Mouse (Mus musculus) liver, embryonic 14.5 days (tissue): ENCODE results near the gene Ebf1. TPM values are rescaled to one million over a fixed set of nuclear protein-coding genes. Genes with fewer than 3 reads are reported as not detected.

Source experiments
- ATAC-seq: fragments of 200-750 bp; cut with Nextera tagmentation; 2 replicates; pipeline ENCODE4 v1.8.0; 2017; ENCODE audit warnings: moderate number of reproducible peaks, mild to moderate bottlenecking, moderate library complexity; ENCODE audit not compliant: insufficient read depth
- DNase-seq, 3 experiments: peaks; one replicate each; pipeline ENCODE4 v3.0.0-alpha.2; 2012 to 2013; ENCODE audit warnings: low read depth in 3 of 3, low spot score in 3 of 3
- H3K27ac ChIP-seq: fragments of 300-500 bp; sonication (generic); 2 replicates; pipeline ENCODE4 v1.5.1; 2014; ENCODE audit warnings: moderate library complexity, mild to moderate bottlenecking, control low read depth, inconsistent platforms
- H3K27me3 ChIP-seq: fragments of 300-500 bp; sonication (generic); 2 replicates; pipeline ENCODE4 v1.6.1; 2014; ENCODE audit warnings: mild to moderate bottlenecking, low read length, moderate library complexity; ENCODE audit not compliant: control insufficient read depth, insufficient read depth
- H3K36me3 ChIP-seq: fragments of 300-500 bp; sonication (generic); replicated peaks from 2 replicates; pipeline ENCODE4 v1.6.1; 2014; ENCODE audit warnings: low read depth; ENCODE audit not compliant: control insufficient read depth, insufficient read depth
- H3K4me1 ChIP-seq, 2 experiments: fragments of 200-500 bp in 1 of 2; fragments of 300-500 bp in 1 of 2; sonication (generic) in 1 of 2; replicated peaks; 2 replicates each; pipeline ENCODE4 v1.6.1; 2012 to 2014; ENCODE audit warnings: antibody characterized with exemption in 1 of 2, inconsistent platforms in 1 of 2, low read length in 1 of 2; ENCODE audit not compliant: control insufficient read depth in 2 of 2, insufficient read depth in 2 of 2
- H3K4me2 ChIP-seq: fragments of 300-500 bp; sonication (generic); 2 replicates; pipeline ENCODE4 v1.6.1; 2014; ENCODE audit warnings: low read depth, mild to moderate bottlenecking, control low read depth, moderate library complexity
- H3K4me3 ChIP-seq, 2 experiments: fragments of 200-500 bp in 1 of 2; fragments of 300-500 bp in 1 of 2; sonication (generic) in 1 of 2; 2 replicates each; pipeline ENCODE4 v1.5.1; 2012 to 2014; ENCODE audit warnings: low read depth in 2 of 2, low read length in 2 of 2, mild to moderate bottlenecking in 2 of 2, control low read depth in 1 of 2, inconsistent platforms in 1 of 2, moderate library complexity in 1 of 2; ENCODE audit not compliant: insufficient read depth in 1 of 2
- H3K9ac ChIP-seq: fragments of 300-500 bp; sonication (generic); replicated peaks from 2 replicates; pipeline ENCODE4 v1.6.1; 2014; ENCODE audit warnings: mild to moderate bottlenecking, control low read depth, moderate library complexity
- H3K9me3 ChIP-seq: fragments of 300-500 bp; sonication (generic); 2 replicates; pipeline ENCODE4 v1.6.1; 2016; ENCODE audit warnings: low read length, mixed read lengths; ENCODE audit not compliant: control insufficient read depth
- CTCF ChIP-seq: IDR thresholded peaks from 2 replicates; pipeline ENCODE4 v1.5.1; 2016; ENCODE audit warnings: antibody characterized with exemption, low read depth, control low read depth
- EP300 ChIP-seq: IDR thresholded peaks from 2 replicates; pipeline ENCODE4 v1.6.1; 2016; ENCODE audit warnings: antibody characterized with exemption, low read depth
- WGBS: fragments of 180-500 bp; shearing (Covaris S2); extraction: QIAGEN DNeasy Blood & Tissue Kit; methylation state at CpG from one replicate; pipeline ENCODE4 v1.1.7; 2014; ENCODE audit not compliant: insufficient replicate concordance; 5-methylcytosine and 5-hydroxymethylcytosine counted together
- polyA plus RNA-seq, 2 experiments: library from polyadenylated mRNA; depleted of rRNA in 1 of 2; stranded (reverse) in 1 of 2; unstranded in 1 of 2; fragments of >200 nt; fragmentation: Nextera tagmentation in 1 of 2; extraction: Ambion mirVana in 1 of 2; gene quantifications; 2 replicates each; pipeline versions ENCODE4 v1.2.1 to v1.2.3; 2012 to 2014

Gene Ebf1
- polyA plus RNA-seq, 2 experiments = 0.20 to 0.34 TPM

- Histone ChIP-seq H3K9me3 (no peaks in the 10 kb centered on the region), H3K27ac (no peak overlapping the region), H3K4me2 (no peak overlapping the region), H3K9ac (no peak overlapping the region), H3K4me1 (no peaks in the 10 kb centered on the region), H3K36me3 (no peaks in the 10 kb centered on the region), H3K4me3 (no peak overlapping the region), H3K27me3 (no peaks in the 10 kb centered on the region)
- no peak for ATAC-seq
- TF ChIP-seq EP300 (no peak), CTCF (no peak)
- WGBS = 36% methylated on average over 2 of the region's 2 CpGs
- no peak for DNase-seq
Measured at GRCm38 (mm10) chr11:44633001-44633693, 16.0 kb downstream of the Ebf1 start.

- Histone ChIP-seq H3K4me1 (no peaks in the 10 kb centered on the region), H3K9me3 (no peaks in the 10 kb centered on the region), H3K27ac (no peak overlapping the region), H3K4me3 (no peak overlapping the region), H3K9ac (no peak overlapping the region), H3K4me2 (no peak overlapping the region), H3K27me3 (no peaks in the 10 kb centered on the region), H3K36me3 (no peaks in the 10 kb centered on the region)
- no peak for DNase-seq
- WGBS = 69% methylated on average over 6 of the region's 6 CpGs
- ATAC-seq = no peak
- no peak for TF ChIP-seq EP300
- TF ChIP-seq CTCF = no peak
Measured at GRCm38 (mm10) chr11:44634552-44635193, 17.6 kb downstream of the Ebf1 start.

GRCm38 (mm10) chr11:44636241-44636640 lies 19.1 kb downstream of the Ebf1 start:
- H3K9me3 ChIP-seq = no peaks in the 10 kb centered on the region
- no peak overlapping the region for H3K4me2 ChIP-seq
- 31% methylated on average over 1 of the region's 1 CpGs for WGBS
- H3K27ac ChIP-seq = no peak overlapping the region
- no peak overlapping the region for H3K4me3 ChIP-seq
- no peaks in the 10 kb centered on the region for H3K36me3 ChIP-seq
- no peaks in the 10 kb centered on the region for H3K27me3 ChIP-seq
- H3K9ac ChIP-seq = no peak overlapping the region
- ATAC-seq = no peak
- DNase-seq = no peak
- no peaks in the 10 kb centered on the region for H3K4me1 ChIP-seq
- TF ChIP-seq CTCF = no peak
- TF ChIP-seq EP300 = no peak

DNA sequence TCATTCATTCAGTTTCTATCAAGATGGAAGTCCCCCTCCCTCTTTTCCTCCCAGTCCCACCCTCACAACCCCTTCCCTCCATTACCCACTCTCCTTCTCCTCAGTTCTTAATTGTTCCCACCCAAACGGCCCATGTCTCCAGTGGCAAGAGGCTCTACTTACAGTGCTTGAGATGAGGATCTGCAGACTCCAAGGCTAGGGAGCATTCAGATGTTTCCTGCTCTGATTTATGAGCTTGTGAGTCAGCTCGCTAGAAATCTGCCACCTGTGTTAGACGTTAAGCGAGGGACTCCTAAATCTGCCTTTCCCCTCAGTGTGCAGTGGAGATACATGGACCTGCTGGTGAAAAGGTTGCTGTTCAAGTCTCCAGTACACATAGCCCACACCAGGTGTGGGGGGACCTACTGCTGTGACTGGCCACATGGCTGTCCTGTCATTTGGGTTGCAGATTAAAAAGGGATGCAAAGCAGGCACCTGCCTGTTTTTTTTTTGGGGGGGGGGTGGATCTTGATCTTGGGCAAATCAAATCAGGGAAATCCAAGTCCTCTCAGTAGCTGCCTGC lies 21.2 kb downstream of the Ebf1 start:
- TF ChIP-seq EP300 (no peak), CTCF (no peak)
- H3K4me3 ChIP-seq = no peak overlapping the region
- H3K4me1 ChIP-seq = no peaks in the 10 kb centered on the region
- H3K4me2 ChIP-seq = no peak overlapping the region
- H3K9ac ChIP-seq = no peak overlapping the region
- DNase-seq = no peak
- WGBS = 29% methylated on average over 4 of the region's 4 CpGs
- H3K27ac ChIP-seq = no peak overlapping the region
- H3K36me3 ChIP-seq = no peaks in the 10 kb centered on the region
- H3K27me3 ChIP-seq = no peaks in the 10 kb centered on the region
- no peaks in the 10 kb centered on the region for H3K9me3 ChIP-seq
- no peak for ATAC-seq

DNA sequence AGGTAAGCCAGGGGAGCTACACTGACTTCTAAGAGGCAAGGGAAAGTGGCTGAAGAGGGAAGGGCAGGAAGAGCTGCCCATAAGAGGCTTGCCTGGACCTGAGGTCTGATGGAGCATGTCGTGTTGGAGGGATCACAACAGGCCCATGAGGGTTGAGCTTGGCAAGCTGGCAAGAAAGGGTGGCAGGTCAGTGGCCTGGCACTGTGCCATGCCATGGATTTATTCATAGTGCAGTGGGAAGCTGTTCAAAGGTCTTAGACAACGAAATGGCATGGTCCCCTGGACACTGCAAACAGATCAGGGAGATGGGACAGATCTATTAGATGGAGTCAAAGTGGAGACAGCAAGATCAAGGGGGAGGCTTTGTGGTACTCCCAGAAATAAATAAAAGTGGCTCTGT lies 24.4 kb downstream of the Ebf1 start:
- DNase-seq = no peak
- Histone ChIP-seq H3K4me2 (no peak overlapping the region), H3K9ac (no peak overlapping the region), H3K9me3 (no peaks in the 10 kb centered on the region), H3K4me1 (no peaks in the 10 kb centered on the region), H3K27me3 (no peaks in the 10 kb centered on the region), H3K4me3 (no peak overlapping the region), H3K36me3 (no peaks in the 10 kb centered on the region), H3K27ac (no peak overlapping the region)
- 36% methylated on average over 2 of the region's 2 CpGs for WGBS
- no peak for ATAC-seq
- TF ChIP-seq CTCF (no peak), EP300 (no peak)
